ENCODE assay signal across 12 mouse cellular contexts in the genomic region with DNA sequence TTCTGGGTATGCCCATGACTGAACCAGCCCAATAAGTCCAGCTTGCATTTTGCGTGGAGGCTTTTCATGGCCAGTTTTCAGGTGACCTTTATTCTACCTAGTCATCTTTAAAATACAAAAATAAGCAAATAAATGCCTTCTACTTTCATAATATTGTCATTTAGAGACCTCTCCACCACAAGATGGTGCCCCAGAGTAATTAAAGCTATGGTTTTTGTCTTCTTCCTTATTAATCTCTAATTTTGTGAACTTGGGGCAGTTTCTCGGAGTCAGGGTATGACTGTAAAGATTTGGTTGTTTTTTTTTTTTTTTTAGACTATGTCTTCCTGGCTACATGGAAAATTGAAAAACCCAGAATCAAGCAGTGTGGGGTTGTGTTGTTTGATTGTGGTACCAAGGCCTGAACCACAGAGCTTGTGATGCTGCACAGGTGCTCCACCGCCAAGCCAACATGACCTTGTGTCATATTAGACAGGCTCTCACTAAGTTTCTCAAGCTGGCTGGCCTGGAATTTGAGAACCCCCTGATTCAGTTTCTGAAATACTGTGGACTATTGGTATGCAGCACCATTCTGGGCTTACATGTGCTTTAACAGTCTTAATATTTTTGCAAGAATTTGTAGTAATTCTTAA. TPM values are rescaled to one million over a fixed set of nuclear protein-coding genes. Genes with fewer than 3 reads are reported as not detected.
A peak's percentile ranks its signal among the peaks of the same experiment; 100 is the strongest.
DNase-seq lines count a peak whose midpoint lies in the region; ATAC-seq and TF ChIP-seq lines count a peak whose summit lies in the region.
"Had no signal": no experiment of that assay in that cellular context is flagged by ENCODE, and none has a peak within 500 bp of the region (broad histone marks: within the 10 kb centered on the region; RNA-seq: fewer than 3 reads in every experiment).

No protein-coding gene starts in this region.

- no peak overlapping the region for H3K4me3 ChIP-seq in kidney, adult 2 months (ENCODE audit: insufficient read depth, low read depth, low read length)
- no peak overlapping the region for H3K4me3 ChIP-seq in thymus, adult 2 months (ENCODE audit: control insufficient read depth, insufficient read depth, low read length)
- H3K4me3 ChIP-seq: embryonic facial prominence, embryonic 13.5 days; limb, embryonic 12.5 days; midbrain, embryonic 10.5 days; neural tube, embryonic 15.5 days had no signal

- no peak for TF ChIP-seq CTCF in kidney, adult 2 months (conservative IDR thresholded peaks at IDR 0.05; ENCODE audit: insufficient read depth, insufficient read length, low read depth, low read length)
- TF ChIP-seq CTCF in thymus, adult 2 months (IDR thresholded peaks at IDR 0.05; ENCODE audit: borderline replicate concordance, control insufficient read depth, extremely low read depth, insufficient read depth, low read length, poor library complexity), result no peak

- H3K27ac ChIP-seq in kidney, adult 2 months (ENCODE audit: insufficient read depth, low read depth, low read length), result no peak overlapping the region
- H3K27ac ChIP-seq in thymus, adult 2 months (ENCODE audit: control insufficient read depth, insufficient read depth, low read length), result peak overlapping the region; percentile 24; the same call in 1 of the 2 replicates
- H3K27ac ChIP-seq: embryonic facial prominence, embryonic 13.5 days; limb, embryonic 12.5 days; midbrain, embryonic 10.5 days; neural tube, embryonic 15.5 days had no signal

- TF ChIP-seq POLR2A in kidney, adult 2 months (IDR thresholded peaks at IDR 0.05; ENCODE audit: low read depth, low read length), result no peak
- no peak for TF ChIP-seq POLR2A in thymus, adult 2 months (IDR thresholded peaks at IDR 0.05; ENCODE audit: control insufficient read depth, extremely low read depth, insufficient read depth, low read length, poor library complexity)

- peak; percentile 20 for DNase-seq in kidney, adult 2 months
- no peak for DNase-seq in kidney, adult 11 months
- DNase-seq in thymus, adult 2 months, result peak; percentile 47
- DNase-seq in thymus, postnatal 4 days, result no peak
- DNase-seq in brain, adult 2 months (ENCODE audit: low read depth, low spot score), result peak; percentile 15
- DNase-seq in embryo, embryonic 11 days, result no peak
- DNase-seq: spleen, adult 18-20 months had no signal

- WGBS in kidney, adult 2 months, result 71% methylated on average over 3 of the region's 3 CpGs
- 32% methylated on average over 3 of the region's 3 CpGs for WGBS in thymus, adult 2 months

- H3K36me3 ChIP-seq in kidney, adult 2 months (ENCODE audit: control insufficient read depth, insufficient read depth, low read length), result no peaks in the 10 kb centered on the region
- no peaks in the 10 kb centered on the region for H3K36me3 ChIP-seq in thymus, adult 2 months (ENCODE audit: control insufficient read depth, insufficient read depth, low read length)
- H3K36me3 ChIP-seq: neural tube, embryonic 15.5 days had no signal

- H3K27me3 ChIP-seq in kidney, adult 2 months (replicated peaks; ENCODE audit: control insufficient read depth, insufficient read depth, low read length), result no peaks in the 10 kb centered on the region
- H3K27me3 ChIP-seq in thymus, adult 2 months (ENCODE audit: control insufficient read depth, insufficient read depth, low read length), result no peaks in the 10 kb centered on the region
- H3K27me3 ChIP-seq: embryonic facial prominence, embryonic 13.5 days; limb, embryonic 12.5 days; neural tube, embryonic 15.5 days had no signal

- H3K4me1 ChIP-seq in kidney, adult 2 months (ENCODE audit: control insufficient read depth, insufficient read depth, low read length), result no peaks in the 10 kb centered on the region
- H3K4me1 ChIP-seq in thymus, adult 2 months (replicated peaks; ENCODE audit: control insufficient read depth, insufficient read depth, low read length), result peaks cover 26% of the 10 kb centered on the region
- H3K4me1 ChIP-seq: embryonic facial prominence, embryonic 13.5 days; limb, embryonic 12.5 days; midbrain, embryonic 10.5 days; neural tube, embryonic 15.5 days had no signal

- no peak for ATAC-seq in frontal cortex, adult (ENCODE audit: low TSS enrichment)

RNA-seq across cellular contexts. Expression of gene Psma6, which starts 11.5 kb away (rescaled TPM):
- polyA plus RNA-seq in kidney, adult 2 months (2012; rRNA removed), result 48.5 and 80.2 TPM in 2 replicates
- polyA plus RNA-seq in thymus, adult 2 months (2012; rRNA removed), result 74.8 and 92.3 TPM in 2 replicates

Comparison
In these comparisons a context has a peak if more than half of its experiments do, and no peak if none do; other contexts are left out.
1. DNase-seq: peak in kidney, adult 2 months (single experiment), thymus, adult 2 months (single experiment) and brain, adult 2 months (single experiment); none in kidney, adult 11 months (single experiment), thymus, postnatal 4 days (single experiment) and embryo, embryonic 11 days (single experiment).